Comparison of ENCODE assay signal across 25 mouse cellular contexts in the genomic region with DNA sequence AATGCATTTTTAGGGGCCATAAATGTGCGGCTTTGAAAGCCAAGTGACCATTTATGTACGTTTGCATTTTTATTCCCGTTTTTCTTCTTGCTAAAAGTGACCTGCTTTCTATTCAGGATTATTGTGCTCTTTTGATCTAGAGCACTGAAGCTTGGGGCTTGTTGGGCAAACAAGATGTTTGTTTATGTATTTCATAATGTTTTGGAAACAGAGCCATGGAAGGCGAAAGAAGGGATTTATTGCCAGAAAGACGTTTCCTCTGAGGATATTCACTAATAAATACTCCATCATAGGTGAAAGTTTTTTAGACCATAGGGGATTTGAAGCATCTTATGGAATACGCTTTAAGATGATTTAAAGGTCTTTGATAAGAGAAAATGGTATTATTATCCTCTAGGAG.
"Had no signal": no experiment of that assay in that cellular context is flagged by ENCODE, and none has a peak within 500 bp of the region (broad histone marks: within the 10 kb centered on the region; RNA-seq: fewer than 3 reads in every experiment).

No protein-coding gene starts in this region.

- H3K36me3 ChIP-seq: heart, embryonic 13.5 days; heart, embryonic 15.5 days; hindbrain, embryonic 13.5 days; hindbrain, embryonic 15.5 days; kidney, embryonic 15.5 days; limb, embryonic 12.5 days had no signal

- DNase-seq: forebrain, postnatal 0 days; gastrocnemius, postnatal 14 days; gastrocnemius, postnatal 36 days; heart, adult 11 months; heart, adult 2 months; heart, postnatal 14 days; heart, postnatal 36 days; kidney, adult 11 months; kidney, adult 2 months; kidney, adult 9 months; kidney, postnatal 14 days; kidney, postnatal 36 days; layer of hippocampus, adult 9-11 months; layer of hippocampus, postnatal 36 days; left cerebral cortex, postnatal 4 days had no signal

- H3K9ac ChIP-seq: forebrain, postnatal 0 days; heart, embryonic 13.5 days; heart, embryonic 15.5 days; hindbrain, embryonic 13.5 days; hindbrain, embryonic 15.5 days; kidney, embryonic 15.5 days; limb, embryonic 12.5 days had no signal

- H3K4me3 ChIP-seq: heart, adult 2 months; heart, embryonic 13.5 days; heart, embryonic 15.5 days; hindbrain, embryonic 13.5 days; hindbrain, embryonic 15.5 days; kidney, embryonic 15.5 days; limb, embryonic 12.5 days had no signal

- H3K27ac ChIP-seq: heart, adult 2 months; heart, embryonic 13.5 days; heart, embryonic 15.5 days; hindbrain, embryonic 13.5 days; hindbrain, embryonic 15.5 days; hindbrain, postnatal 0 days; kidney, embryonic 15.5 days; kidney, postnatal 0 days; limb, embryonic 12.5 days had no signal

- H3K9me3 ChIP-seq: heart, embryonic 13.5 days; heart, embryonic 15.5 days; hindbrain, embryonic 13.5 days; hindbrain, embryonic 15.5 days; kidney, embryonic 15.5 days; limb, embryonic 12.5 days had no signal

- ATAC-seq: forebrain, postnatal 0 days; hindbrain, postnatal 0 days; intestine, embryonic 16.5 days had no signal

- H3K27me3 ChIP-seq: heart, embryonic 13.5 days; heart, embryonic 15.5 days; hindbrain, embryonic 13.5 days; hindbrain, embryonic 15.5 days; kidney, embryonic 15.5 days; limb, embryonic 12.5 days had no signal

- H3K4me2 ChIP-seq: heart, embryonic 11.5 days; heart, embryonic 13.5 days; heart, embryonic 15.5 days; hindbrain, embryonic 13.5 days; hindbrain, embryonic 15.5 days; kidney, embryonic 15.5 days; limb, embryonic 12.5 days had no signal
